Mouse (Mus musculus): ENCODE results near the gene Trip11. TPM values are rescaled to one million over a fixed set of nuclear protein-coding genes. Genes with fewer than 3 reads are reported as not detected.

Trip11 gene
- polyA plus RNA-seq, 1 experiment from 2014 or later = 29.4 TPM

DNA sequence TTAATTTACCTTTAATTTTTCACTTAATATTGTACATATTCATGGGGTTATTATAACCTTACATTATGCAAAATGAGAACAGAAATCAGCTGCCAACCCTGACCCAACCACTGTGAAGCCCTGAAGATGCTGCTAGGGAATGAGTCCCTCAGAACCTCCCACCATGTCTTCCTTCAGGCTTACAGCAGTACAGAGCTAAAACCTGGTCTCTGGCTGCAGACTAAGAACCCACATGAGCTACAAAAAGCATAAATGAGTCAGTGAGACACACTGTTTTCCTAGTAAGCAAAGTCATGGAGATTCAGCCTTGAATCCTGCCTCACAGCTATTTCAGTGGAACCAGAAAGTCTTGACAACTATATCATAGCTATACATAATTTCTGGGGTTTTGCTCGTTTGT is 15.4 kb upstream of the Trip11 start:
- Histone ChIP-seq H3K9ac (no peak overlapping the region), H3K36me3 (peaks cover 61% of the 10 kb centered on the region), H3K4me2 (replicated peaks) (no peak overlapping the region), H3K27ac (replicated peaks) (no peak overlapping the region), H3K4me1 (no peaks in the 10 kb centered on the region), H3K27me3 (no peaks in the 10 kb centered on the region), H3K9me3 (replicated peaks) (no peaks in the 10 kb centered on the region), H3K4me3 (replicated peaks) (no peak overlapping the region)
- WGBS = 86% methylated on average over 1 of the region's 1 CpGs
- ATAC-seq (ENCODE audit: insufficient number of reproducible peaks, low FRiP score, low TSS enrichment, low read depth) = no peak

DNA sequence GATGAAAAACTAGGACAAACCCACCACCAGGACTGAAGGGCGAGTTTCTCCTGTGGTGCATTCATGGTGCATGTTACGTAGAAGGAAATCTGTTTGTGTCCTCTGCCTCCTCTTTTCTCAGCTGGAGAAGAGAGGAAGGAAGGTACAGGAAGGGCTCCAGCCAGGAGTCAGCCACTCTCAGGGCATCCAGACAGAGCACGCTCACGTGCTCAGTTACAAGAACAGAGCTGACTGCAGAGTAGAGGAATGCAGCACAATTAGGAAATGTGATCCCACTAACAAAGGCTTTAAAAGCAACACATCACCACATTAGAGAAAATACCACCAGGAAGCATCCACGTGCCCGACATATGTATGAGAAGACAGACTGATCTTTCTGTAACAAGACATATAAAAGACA is 9.2 kb upstream of the Trip11 start:
- H3K27ac ChIP-seq (replicated peaks) = no peak overlapping the region
- H3K4me3 ChIP-seq (replicated peaks) = no peak overlapping the region
- peaks cover 27% of the 10 kb centered on the region; the same call in 1 of the 2 replicates for H3K36me3 ChIP-seq
- H3K27me3 ChIP-seq = no peaks in the 10 kb centered on the region
- H3K4me2 ChIP-seq (replicated peaks) = no peak overlapping the region
- ATAC-seq (ENCODE audit: insufficient number of reproducible peaks, low FRiP score, low TSS enrichment, low read depth) = no peak
- H3K4me1 ChIP-seq = no peaks in the 10 kb centered on the region
- 55% methylated on average over 6 of the region's 6 CpGs for WGBS
- no peaks in the 10 kb centered on the region for H3K9me3 ChIP-seq (replicated peaks)
- H3K9ac ChIP-seq = no peak overlapping the region

DNA sequence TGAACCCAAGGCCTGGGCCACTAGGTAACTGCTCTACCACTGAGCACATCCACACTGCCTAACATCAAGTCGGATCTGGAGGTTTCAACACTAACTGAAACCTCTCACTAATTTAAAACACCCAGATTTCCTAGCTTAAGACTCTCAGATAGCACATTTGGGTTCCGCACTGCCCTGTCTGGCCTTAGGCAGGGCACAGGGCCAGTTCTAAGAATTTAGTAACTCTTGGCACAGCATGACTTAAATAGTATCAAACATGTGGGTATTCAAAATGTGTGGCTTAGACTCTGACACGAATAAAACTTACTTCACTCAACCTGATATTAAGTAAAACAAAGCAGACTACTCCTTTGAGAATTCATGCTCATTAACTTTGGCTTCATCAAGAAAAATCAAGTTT is 6.8 kb upstream of the Trip11 start:
- no peak for ATAC-seq (ENCODE audit: insufficient number of reproducible peaks, low FRiP score, low TSS enrichment, low read depth)
- Histone ChIP-seq H3K4me3 (replicated peaks) (no peak overlapping the region), H3K27ac (replicated peaks) (no peak overlapping the region), H3K4me1 (no peaks in the 10 kb centered on the region), H3K4me2 (replicated peaks) (no peak overlapping the region), H3K36me3 (peaks cover 15% of the 10 kb centered on the region; the same call in 1 of the 2 replicates), H3K27me3 (no peaks in the 10 kb centered on the region), H3K9me3 (replicated peaks) (no peaks in the 10 kb centered on the region), H3K9ac (no peak overlapping the region)
- WGBS = 77% methylated on average over 3 of the region's 3 CpGs

DNA sequence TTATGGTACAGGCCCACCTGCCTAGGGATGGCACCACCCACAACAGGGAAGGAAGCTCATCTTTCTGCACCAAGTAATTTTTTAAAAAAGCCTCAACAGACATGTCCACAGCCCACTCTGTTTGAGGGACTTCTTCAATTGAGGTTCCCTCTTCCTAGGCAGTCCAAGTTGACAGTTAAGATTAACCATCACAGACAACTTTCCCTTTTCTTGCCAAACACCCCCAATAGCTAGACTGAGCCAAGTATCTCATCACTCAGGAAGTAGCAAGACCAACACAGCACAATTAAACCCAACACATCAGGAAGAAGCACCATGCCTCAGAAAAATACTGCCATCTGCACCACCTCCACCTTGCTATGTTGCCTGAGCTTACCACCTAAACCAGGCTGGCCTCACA is 4.1 kb upstream of the Trip11 start:
- H3K9me3 ChIP-seq (replicated peaks) = no peaks in the 10 kb centered on the region
- no peaks in the 10 kb centered on the region for H3K27me3 ChIP-seq
- H3K36me3 ChIP-seq = 0 out of 2 replicates have a peak, but pooled peaks cover under 1% of the 10 kb centered on the region
- H3K9ac ChIP-seq = no peak overlapping the region
- no peak for ATAC-seq (ENCODE audit: insufficient number of reproducible peaks, low FRiP score, low TSS enrichment, low read depth)
- H3K27ac ChIP-seq (replicated peaks) = no peak overlapping the region
- H3K4me1 ChIP-seq = peaks cover 4% of the 10 kb centered on the region; the same call in 1 of the 2 replicates
- no peak overlapping the region for H3K4me2 ChIP-seq (replicated peaks)
- H3K4me3 ChIP-seq (replicated peaks) = no peak overlapping the region

DNA sequence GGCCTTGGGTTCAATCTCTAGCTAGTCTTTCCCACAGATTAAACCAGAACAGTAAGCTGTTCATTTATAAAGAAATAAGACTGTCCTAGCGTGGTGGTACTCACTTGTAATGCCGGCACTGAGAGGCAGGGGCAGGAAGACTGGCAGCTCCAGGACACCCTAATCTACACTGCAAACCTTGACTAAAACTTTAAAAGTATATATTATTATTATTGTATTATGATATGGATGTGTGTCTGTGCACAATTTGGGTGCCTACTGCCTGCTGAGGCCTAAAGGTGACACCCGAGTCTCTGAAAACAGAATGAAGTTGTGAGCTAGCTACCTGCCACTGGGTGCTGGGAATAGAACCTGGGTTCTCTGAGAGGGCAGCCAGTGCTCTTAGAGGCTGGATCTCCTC is 1.7 kb downstream of the Trip11 start:
- Histone ChIP-seq H3K4me2 (replicated peaks) (peak overlapping the region; percentile 68), H3K4me3 (replicated peaks) (peak overlapping the region; percentile 94), H3K27me3 (no peaks in the 10 kb centered on the region), H3K4me1 (peaks cover 16% of the 10 kb centered on the region), H3K9me3 (replicated peaks) (no peaks in the 10 kb centered on the region), H3K27ac (replicated peaks) (no peak overlapping the region), H3K9ac (no peak overlapping the region), H3K36me3 (peaks cover 11% of the 10 kb centered on the region)
- no peak for ATAC-seq (ENCODE audit: insufficient number of reproducible peaks, low FRiP score, low TSS enrichment, low read depth)
- 89% methylated on average over 3 of the region's 3 CpGs for WGBS

DNA sequence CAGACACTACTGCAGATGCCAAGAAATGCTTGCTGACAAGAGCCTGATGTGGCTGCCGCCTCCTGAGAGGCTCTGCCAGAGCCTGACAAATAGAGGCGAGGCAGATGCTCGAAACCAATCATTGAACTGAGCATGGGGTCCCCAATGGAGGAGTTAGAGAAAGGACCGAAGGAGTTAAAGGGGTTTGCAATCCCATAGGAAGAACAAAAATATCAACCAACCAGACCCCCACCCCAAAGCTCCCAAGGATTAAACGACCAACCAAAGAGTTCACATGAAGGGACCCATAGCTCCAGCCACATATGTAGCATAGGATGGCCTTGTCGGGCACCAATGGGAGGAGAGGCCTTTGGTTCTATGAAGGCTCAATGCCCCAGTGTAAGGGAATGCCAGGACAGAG is 2.7 kb downstream of the Trip11 start:
- no peak overlapping the region for H3K27ac ChIP-seq (replicated peaks)
- no peaks in the 10 kb centered on the region for H3K27me3 ChIP-seq
- H3K4me2 ChIP-seq (replicated peaks) = no peak overlapping the region
- H3K9me3 ChIP-seq (replicated peaks) = no peaks in the 10 kb centered on the region
- H3K4me3 ChIP-seq (replicated peaks) = no peak overlapping the region
- H3K4me1 ChIP-seq = peaks cover 16% of the 10 kb centered on the region
- 94% methylated on average over 6 of the region's 6 CpGs for WGBS
- H3K36me3 ChIP-seq = peaks cover 11% of the 10 kb centered on the region
- ATAC-seq (ENCODE audit: insufficient number of reproducible peaks, low FRiP score, low TSS enrichment, low read depth) = no peak
- no peak overlapping the region for H3K9ac ChIP-seq

DNA sequence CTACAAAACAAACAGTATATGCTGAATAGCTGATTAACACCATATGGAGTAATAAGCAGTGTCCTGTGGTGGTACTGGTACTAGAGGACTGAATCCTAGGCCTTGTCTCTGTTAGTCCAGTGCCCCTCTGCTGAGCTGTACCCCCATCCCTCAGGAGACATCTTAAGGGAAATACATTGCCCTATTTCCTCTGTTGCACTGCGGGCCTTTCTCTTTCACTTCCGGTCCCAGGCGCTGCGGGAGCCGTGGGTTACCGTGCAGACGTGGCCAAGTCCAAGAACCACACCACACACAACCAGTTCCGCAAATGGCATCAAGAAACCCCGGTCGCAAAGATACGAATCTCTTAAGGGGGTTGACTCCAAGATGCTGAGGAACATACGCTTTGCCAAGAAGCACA is 7.2 kb downstream of the Trip11 start:
- no peak for ATAC-seq (ENCODE audit: insufficient number of reproducible peaks, low FRiP score, low TSS enrichment, low read depth)
- H3K4me2 ChIP-seq (replicated peaks) = no peak overlapping the region
- H3K9ac ChIP-seq = no peak overlapping the region
- H3K36me3 ChIP-seq = peaks cover 29% of the 10 kb centered on the region
- H3K4me1 ChIP-seq = no peaks in the 10 kb centered on the region
- no peak overlapping the region for H3K4me3 ChIP-seq (replicated peaks)
- no peaks in the 10 kb centered on the region for H3K27me3 ChIP-seq
- H3K27ac ChIP-seq (replicated peaks) = no peak overlapping the region
- no peaks in the 10 kb centered on the region for H3K9me3 ChIP-seq (replicated peaks)
- 78% methylated on average over 12 of the region's 12 CpGs for WGBS

DNA sequence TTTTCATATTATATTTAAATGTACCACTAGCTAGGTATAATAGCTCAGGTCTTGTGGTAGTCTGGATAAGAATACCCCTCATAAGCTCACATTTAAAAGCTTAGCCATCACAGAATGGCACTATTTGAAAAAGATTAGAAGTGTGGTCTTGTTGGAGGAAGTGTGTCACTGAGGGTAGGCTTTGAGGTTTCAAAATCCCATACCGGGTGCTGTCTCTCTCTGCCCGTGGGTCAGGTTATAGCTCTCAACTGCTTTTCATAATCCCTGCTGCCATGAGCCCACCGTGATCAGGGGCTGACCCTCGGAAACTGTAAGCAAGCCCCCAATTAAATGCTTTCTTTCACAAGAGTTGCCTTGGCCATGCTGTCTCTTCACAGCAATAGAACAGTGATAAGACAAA is 8.2 kb downstream of the Trip11 start:
- Histone ChIP-seq H3K9me3 (replicated peaks) (no peaks in the 10 kb centered on the region), H3K4me2 (replicated peaks) (no peak overlapping the region), H3K4me1 (no peaks in the 10 kb centered on the region), H3K9ac (no peak overlapping the region), H3K36me3 (peaks cover 31% of the 10 kb centered on the region), H3K27ac (replicated peaks) (no peak overlapping the region), H3K4me3 (replicated peaks) (no peak overlapping the region), H3K27me3 (no peaks in the 10 kb centered on the region)
- no peak for ATAC-seq (ENCODE audit: insufficient number of reproducible peaks, low FRiP score, low TSS enrichment, low read depth)
- WGBS = 82% methylated on average over 4 of the region's 4 CpGs

DNA sequence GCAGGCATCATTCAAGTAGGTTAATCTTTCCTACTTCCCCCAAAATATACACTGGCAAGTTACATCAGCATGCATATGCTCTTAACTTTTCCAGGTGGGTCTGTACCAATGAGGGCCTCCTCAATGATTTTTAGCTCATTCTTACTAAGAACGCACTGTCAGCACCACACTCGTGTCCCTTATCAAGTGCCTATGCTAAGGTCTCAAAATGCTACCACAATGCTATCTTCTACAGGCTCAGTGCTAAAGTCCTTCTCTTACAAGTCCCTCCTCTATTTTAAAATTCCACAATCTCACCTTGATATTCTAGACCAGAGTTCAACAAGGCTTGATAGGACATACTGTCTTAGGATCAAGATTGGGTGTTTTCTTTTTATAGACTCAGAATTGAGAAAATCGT is 8.9 kb downstream of the Trip11 start:
- no peaks in the 10 kb centered on the region for H3K4me1 ChIP-seq
- H3K4me3 ChIP-seq (replicated peaks) = no peak overlapping the region
- no peaks in the 10 kb centered on the region for H3K9me3 ChIP-seq (replicated peaks)
- no peak overlapping the region for H3K27ac ChIP-seq (replicated peaks)
- peaks cover 32% of the 10 kb centered on the region for H3K36me3 ChIP-seq
- H3K4me2 ChIP-seq (replicated peaks) = no peak overlapping the region
- no peaks in the 10 kb centered on the region for H3K27me3 ChIP-seq
- ATAC-seq (ENCODE audit: insufficient number of reproducible peaks, low FRiP score, low TSS enrichment, low read depth) = no peak
- 91% methylated on average over 3 of the region's 3 CpGs for WGBS
- no peak overlapping the region for H3K9ac ChIP-seq

DNA sequence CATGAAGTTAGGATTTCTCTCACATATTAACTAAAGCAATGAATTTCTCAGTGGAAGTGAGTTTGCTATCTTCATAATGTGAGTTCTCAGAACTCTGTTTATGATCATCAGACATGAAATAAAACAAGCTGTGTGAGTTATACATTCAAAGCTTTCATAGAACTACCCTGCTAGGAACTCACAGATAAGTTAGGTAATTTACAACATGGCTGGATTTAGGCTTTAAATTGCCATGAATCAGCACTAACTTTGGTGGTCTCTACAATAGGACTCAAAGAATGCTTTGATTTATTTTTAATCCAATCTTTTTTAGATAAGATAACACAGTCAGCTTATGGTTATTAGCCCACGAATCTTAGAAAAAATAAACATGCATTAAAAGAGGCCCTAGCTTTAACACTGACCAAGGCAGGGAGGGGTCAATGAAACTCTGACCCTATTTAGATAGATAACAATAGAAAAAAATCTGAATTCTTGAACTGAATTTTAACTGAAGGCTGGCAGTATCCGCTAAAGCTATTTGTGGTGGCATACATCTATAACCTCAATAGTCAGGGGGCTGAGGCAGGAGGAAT is 13.3 kb downstream of the Trip11 start:
- no peak overlapping the region for H3K27ac ChIP-seq (replicated peaks)
- peaks cover 25% of the 10 kb centered on the region; the same call in 1 of the 2 replicates for H3K36me3 ChIP-seq
- no peak overlapping the region for H3K4me3 ChIP-seq (replicated peaks)
- H3K27me3 ChIP-seq = no peaks in the 10 kb centered on the region
- no peak for ATAC-seq (ENCODE audit: insufficient number of reproducible peaks, low FRiP score, low TSS enrichment, low read depth)
- H3K9ac ChIP-seq = no peak overlapping the region
- H3K9me3 ChIP-seq (replicated peaks) = no peaks in the 10 kb centered on the region
- 86% methylated on average over 2 of the region's 2 CpGs for WGBS
- no peak overlapping the region for H3K4me2 ChIP-seq (replicated peaks)
- H3K4me1 ChIP-seq = no peaks in the 10 kb centered on the region

DNA sequence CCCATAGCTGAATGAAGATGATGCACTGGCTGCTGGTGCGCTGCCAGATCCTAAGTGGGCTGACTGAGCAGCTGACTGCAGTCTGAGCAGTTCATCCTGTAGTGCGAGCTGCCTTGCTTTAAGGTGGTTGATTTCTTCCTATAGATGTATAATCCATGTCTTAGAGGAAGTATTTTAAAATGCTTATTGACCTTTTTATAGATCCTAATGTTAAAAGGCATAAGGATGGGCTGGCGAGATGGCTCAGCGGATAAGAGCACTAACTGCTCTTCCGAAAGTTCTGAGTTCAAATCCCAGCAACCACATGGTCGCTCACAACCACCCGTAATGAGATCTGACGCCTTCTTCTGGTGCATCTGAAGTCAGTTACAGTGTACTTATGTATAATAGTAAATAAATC is 14.1 kb downstream of the Trip11 start:
- Histone ChIP-seq H3K36me3 (peaks cover 28% of the 10 kb centered on the region; the same call in 1 of the 2 replicates), H3K4me1 (no peaks in the 10 kb centered on the region), H3K9me3 (replicated peaks) (no peaks in the 10 kb centered on the region), H3K4me2 (replicated peaks) (no peak overlapping the region), H3K27me3 (no peaks in the 10 kb centered on the region), H3K4me3 (replicated peaks) (no peak overlapping the region), H3K9ac (no peak overlapping the region), H3K27ac (replicated peaks) (no peak overlapping the region)
- 95% methylated on average over 8 of the region's 8 CpGs for WGBS
- no peak for ATAC-seq (ENCODE audit: insufficient number of reproducible peaks, low FRiP score, low TSS enrichment, low read depth)

DNA sequence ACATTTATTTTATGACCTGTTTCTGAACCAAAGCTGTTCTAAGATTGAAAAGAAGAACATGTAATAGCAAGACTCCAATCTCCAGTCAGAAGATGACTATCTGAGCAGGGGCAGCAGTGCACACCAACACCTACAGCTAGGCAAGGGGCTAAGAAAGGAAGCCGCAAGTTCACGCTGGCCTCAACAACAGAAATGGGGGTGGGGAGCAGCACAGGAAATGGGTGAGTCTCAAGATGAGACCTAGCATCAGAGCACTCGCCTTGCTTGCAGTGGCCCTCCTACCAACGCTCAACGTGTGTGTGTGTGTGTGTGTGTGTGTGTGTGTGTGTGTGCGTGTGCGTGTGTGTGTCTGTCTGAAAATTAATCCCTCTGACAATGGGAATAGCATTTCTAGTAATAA is 16.0 kb downstream of the Trip11 start:
- ATAC-seq (ENCODE audit: insufficient number of reproducible peaks, low FRiP score, low TSS enrichment, low read depth) = no peak
- H3K9me3 ChIP-seq (replicated peaks) = no peaks in the 10 kb centered on the region
- H3K27me3 ChIP-seq = no peaks in the 10 kb centered on the region
- no peak overlapping the region for H3K9ac ChIP-seq
- no peak overlapping the region for H3K27ac ChIP-seq (replicated peaks)
- H3K4me1 ChIP-seq = no peaks in the 10 kb centered on the region
- 76% methylated on average over 7 of the region's 7 CpGs for WGBS
- peaks cover 36% of the 10 kb centered on the region for H3K36me3 ChIP-seq
- H3K4me2 ChIP-seq (replicated peaks) = no peak overlapping the region
- H3K4me3 ChIP-seq (replicated peaks) = no peak overlapping the region

Measured in embryonic facial prominence, embryonic 15.5 days (tissue).